Mouse (Mus musculus): ENCODE results near the gene Bcl2l12.

GRCm38 (mm10) chr7:45045741-45046140 lies 47.2 kb upstream of the Bcl2l12 start:
- no peak for TF ChIP-seq CTCF (IDR thresholded peaks at IDR 0.05; ENCODE audit: borderline replicate concordance, insufficient read depth, low read depth, low read length)
- TF ChIP-seq POLR2A (IDR thresholded peaks at IDR 0.05; ENCODE audit: borderline replicate concordance, insufficient read depth, low read length): no peak

All from cerebellum, adult 2 months (tissue).